Mouse (Mus musculus) kidney, postnatal 0 days (tissue): ENCODE data around the gene 1110032A03Rik. TPM values are rescaled to one million over a fixed set of nuclear protein-coding genes. Genes with fewer than 3 reads are reported as not detected.

Experiments
- ATAC-seq: fragments of 200-750 bp; cut with Nextera tagmentation; replicated peaks from 2 replicates; pipeline ENCODE4 v1.8.0; 2017; ENCODE audit warnings: low read depth, moderate number of reproducible peaks, moderate TSS enrichment, moderate library complexity; ENCODE audit not compliant: low FRiP score
- DNase-seq: peaks from one replicate; pipeline ENCODE4 v3.0.0-alpha.2; 2016; ENCODE audit warnings: low spot score
- H3K27ac ChIP-seq: fragments of 300-500 bp; sonication (generic); 2 replicates; pipeline ENCODE4 v1.5.1; 2014; ENCODE audit warnings: mild to moderate bottlenecking
- H3K27me3 ChIP-seq: fragments of 300-500 bp; sonication (generic); 2 replicates; pipeline ENCODE4 v1.6.1; 2014; ENCODE audit warnings: low read length, mixed read lengths; ENCODE audit not compliant: insufficient read depth
- H3K36me3 ChIP-seq: fragments of 300-500 bp; sonication (generic); 2 replicates; pipeline ENCODE4 v1.6.1; 2014; ENCODE audit warnings: low read length, mixed read lengths; ENCODE audit not compliant: insufficient read depth
- H3K4me1 ChIP-seq: fragments of 300-500 bp; sonication (generic); replicated peaks from 2 replicates; pipeline ENCODE4 v1.6.1; 2014; ENCODE audit warnings: antibody characterized with exemption, low read length, mixed read lengths; ENCODE audit not compliant: insufficient read depth
- H3K4me2 ChIP-seq: fragments of 300-500 bp; sonication (generic); 2 replicates; pipeline ENCODE4 v1.6.1; 2014; ENCODE audit warnings: mild to moderate bottlenecking, low read length, moderate library complexity, mixed read lengths
- H3K4me3 ChIP-seq: fragments of 300-500 bp; sonication (generic); replicated peaks from 2 replicates; pipeline ENCODE4 v1.5.1; 2014; ENCODE audit warnings: low read depth, low read length
- H3K9ac ChIP-seq: fragments of 300-500 bp; sonication (generic); 2 replicates; pipeline ENCODE4 v1.6.1; 2014; ENCODE audit warnings: low read depth, low read length
- H3K9me3 ChIP-seq: fragments of 300-500 bp; sonication (generic); replicated peaks from 2 replicates; pipeline ENCODE4 v1.6.1; 2016; ENCODE audit warnings: low read length, inconsistent platforms, mixed read lengths
- CTCF ChIP-seq: IDR thresholded peaks from 2 replicates; pipeline ENCODE4 v1.5.1; 2016; ENCODE audit warnings: antibody characterized with exemption, low read depth, mild to moderate bottlenecking, moderate library complexity
- WGBS: fragments of 180-500 bp; shearing (Covaris S2); extraction: QIAGEN DNeasy Blood & Tissue Kit; methylation state at CpG from one replicate; pipeline ENCODE4 v1.1.7; 2014; 5-methylcytosine and 5-hydroxymethylcytosine counted together
- polyA plus RNA-seq: library from polyadenylated mRNA; unstranded; fragments of >200 nt; fragmentation: Nextera tagmentation; extraction: Ambion mirVana; gene quantifications from 2 replicates; pipeline ENCODE4 v1.2.1, GENCODE M21; 2015

1110032A03Rik gene
- polyA plus RNA-seq, 1 experiment from 2014 or later = 62.9 TPM

- H3K27me3 ChIP-seq = no peaks in the 10 kb centered on the region
- no peak overlapping the region for H3K9ac ChIP-seq
- H3K9me3 ChIP-seq = no peaks in the 10 kb centered on the region
- TF ChIP-seq CTCF = no peak
- H3K27ac ChIP-seq = no peak overlapping the region
- 95% methylated on average over 1 of the region's 1 CpGs for WGBS
- ATAC-seq (no peak), DNase-seq (no peak)
- no peaks in the 10 kb centered on the region for H3K4me1 ChIP-seq
- no peak overlapping the region for H3K4me3 ChIP-seq
- peaks cover 22% of the 10 kb centered on the region for H3K36me3 ChIP-seq
- no peak overlapping the region for H3K4me2 ChIP-seq
Observed at GRCm38 (mm10) chr9:50816512-50816911, 41.2 kb upstream of the 1110032A03Rik start.

- H3K4me2 ChIP-seq = no peak overlapping the region
- peaks cover 20% of the 10 kb centered on the region for H3K36me3 ChIP-seq
- no peaks in the 10 kb centered on the region for H3K27me3 ChIP-seq
- ATAC-seq (no peak), DNase-seq (no peak)
- no peaks in the 10 kb centered on the region for H3K4me1 ChIP-seq
- no peak overlapping the region for H3K4me3 ChIP-seq
- TF ChIP-seq CTCF = no peak
- H3K9me3 ChIP-seq = no peaks in the 10 kb centered on the region
- H3K9ac ChIP-seq = no peak overlapping the region
- WGBS = 96% methylated on average over 4 of the region's 4 CpGs
- H3K27ac ChIP-seq = no peak overlapping the region
Observed at GRCm38 (mm10) chr9:50815666-50816065, 40.3 kb upstream of the 1110032A03Rik start.

GRCm38 (mm10) chr9:50813796-50814195, 38.5 kb upstream of the 1110032A03Rik start:
- ATAC-seq (no peak), DNase-seq (no peak)
- Histone ChIP-seq H3K36me3 (peaks cover 24% of the 10 kb centered on the region), H3K4me2 (no peak overlapping the region), H3K27ac (no peak overlapping the region), H3K27me3 (no peaks in the 10 kb centered on the region), H3K9ac (no peak overlapping the region), H3K4me3 (no peak overlapping the region), H3K9me3 (no peaks in the 10 kb centered on the region), H3K4me1 (no peaks in the 10 kb centered on the region)
- no peak for TF ChIP-seq CTCF
- 94% methylated on average over 5 of the region's 5 CpGs for whole genome bisulfite sequencing

GRCm38 (mm10) chr9:50811746-50812145, 36.4 kb upstream of the 1110032A03Rik start:
- DNase-seq (no peak), ATAC-seq (no peak)
- TF ChIP-seq CTCF = no peak
- peaks cover 33% of the 10 kb centered on the region for H3K36me3 ChIP-seq
- no peaks in the 10 kb centered on the region for H3K27me3 ChIP-seq
- no peaks in the 10 kb centered on the region for H3K9me3 ChIP-seq
- whole genome bisulfite sequencing = 88% methylated on average over 2 of the region's 2 CpGs
- H3K27ac ChIP-seq = no peak overlapping the region
- no peak overlapping the region for H3K4me3 ChIP-seq
- no peak overlapping the region for H3K4me2 ChIP-seq
- no peaks in the 10 kb centered on the region for H3K4me1 ChIP-seq
- H3K9ac ChIP-seq = no peak overlapping the region

GRCm38 (mm10) chr9:50811187-50811586, 35.9 kb upstream of the 1110032A03Rik start:
- no peak for TF ChIP-seq CTCF
- no peak for ATAC-seq
- H3K4me3 ChIP-seq = no peak overlapping the region
- no peak overlapping the region for H3K9ac ChIP-seq
- no peak overlapping the region for H3K4me2 ChIP-seq
- no peaks in the 10 kb centered on the region for H3K27me3 ChIP-seq
- WGBS = 94% methylated on average over 7 of the region's 7 CpGs
- H3K27ac ChIP-seq = no peak overlapping the region
- no peaks in the 10 kb centered on the region for H3K4me1 ChIP-seq
- H3K36me3 ChIP-seq = peaks cover 31% of the 10 kb centered on the region
- DNase-seq = no peak
- H3K9me3 ChIP-seq = no peaks in the 10 kb centered on the region

GRCm38 (mm10) chr9:50809146-50809545, 33.8 kb upstream of the 1110032A03Rik start:
- TF ChIP-seq CTCF = no peak
- Histone ChIP-seq H3K27ac (no peak overlapping the region), H3K9me3 (no peaks in the 10 kb centered on the region), H3K4me2 (no peak overlapping the region), H3K9ac (no peak overlapping the region), H3K36me3 (peaks cover 36% of the 10 kb centered on the region), H3K4me1 (no peaks in the 10 kb centered on the region), H3K4me3 (no peak overlapping the region), H3K27me3 (no peaks in the 10 kb centered on the region)
- peak; percentile 14 for DNase-seq
- WGBS = 65% methylated on average over 13 of the region's 13 CpGs
- ATAC-seq = no peak

GRCm38 (mm10) chr9:50808471-50808870, 33.2 kb upstream of the 1110032A03Rik start:
- WGBS = 70% methylated on average over 6 of the region's 6 CpGs
- no peak for TF ChIP-seq CTCF
- no peak overlapping the region for H3K9ac ChIP-seq
- DNase-seq (no peak), ATAC-seq (no peak)
- no peaks in the 10 kb centered on the region for H3K9me3 ChIP-seq
- H3K4me1 ChIP-seq = no peaks in the 10 kb centered on the region
- no peaks in the 10 kb centered on the region for H3K27me3 ChIP-seq
- H3K27ac ChIP-seq = no peak overlapping the region
- no peak overlapping the region for H3K4me2 ChIP-seq
- no peak overlapping the region for H3K4me3 ChIP-seq
- peaks cover 34% of the 10 kb centered on the region for H3K36me3 ChIP-seq
